Mouse (Mus musculus) brain, embryonic 14.5 days (tissue): ENCODE data around the gene Mfge8.

Source experiments
- CTCF ChIP-seq: fragments of 200-500 bp; IDR thresholded peaks from 2 replicates; pipeline ENCODE4 v1.5.1; 2012; ENCODE audit warnings: inconsistent platforms, mild to moderate bottlenecking, moderate library complexity, borderline replicate concordance; ENCODE audit not compliant: insufficient read depth, insufficient read length; ENCODE audit errors: extremely low read depth
- POLR2A ChIP-seq: fragments of 200-500 bp; IDR thresholded peaks from 2 replicates; pipeline ENCODE4 v1.6.1; 2012; ENCODE audit warnings: mild to moderate bottlenecking, inconsistent platforms, borderline replicate concordance; ENCODE audit not compliant: poor library complexity, insufficient read depth, insufficient read length, severe bottlenecking; ENCODE audit errors: extremely low read depth

GRCm38 (mm10) chr7:79130843-79131444, 17.9 kb downstream of the Mfge8 start, which contains the start of gene Hapln3:
- TF ChIP-seq POLR2A (no peak), CTCF (no peak)
